Mouse (Mus musculus): ENCODE results near the gene Stra8.
A peak's percentile ranks its signal among the peaks of the same experiment; 100 is the strongest.

The Stra8 gene

DNA sequence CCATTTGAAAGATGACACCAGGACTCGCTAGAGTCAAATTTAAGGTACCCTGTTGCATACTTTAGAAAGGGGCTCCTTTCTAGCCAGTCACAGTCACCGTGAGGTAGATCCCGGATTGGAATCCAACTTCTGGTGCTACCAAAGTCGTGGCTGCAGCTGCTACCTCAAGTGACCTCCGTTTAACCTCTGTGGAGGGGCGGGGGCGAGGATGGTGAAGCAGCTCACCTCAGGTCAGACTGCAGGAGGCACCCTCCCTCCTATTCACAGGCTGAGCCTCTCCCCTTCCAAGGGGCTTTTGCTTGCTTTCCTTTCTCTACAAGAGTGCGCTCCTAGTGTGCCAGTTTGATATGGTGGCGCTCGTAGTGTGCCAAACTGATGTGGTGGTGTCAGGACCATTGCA lies at the start of gene Stra8:
TSS of gene Stra8 (plus strand) at position 208 of the 400 bp plus-strand sequence.
- no peak for DNase-seq (ENCODE audit: low spot score in 2 of 2)

DNA sequence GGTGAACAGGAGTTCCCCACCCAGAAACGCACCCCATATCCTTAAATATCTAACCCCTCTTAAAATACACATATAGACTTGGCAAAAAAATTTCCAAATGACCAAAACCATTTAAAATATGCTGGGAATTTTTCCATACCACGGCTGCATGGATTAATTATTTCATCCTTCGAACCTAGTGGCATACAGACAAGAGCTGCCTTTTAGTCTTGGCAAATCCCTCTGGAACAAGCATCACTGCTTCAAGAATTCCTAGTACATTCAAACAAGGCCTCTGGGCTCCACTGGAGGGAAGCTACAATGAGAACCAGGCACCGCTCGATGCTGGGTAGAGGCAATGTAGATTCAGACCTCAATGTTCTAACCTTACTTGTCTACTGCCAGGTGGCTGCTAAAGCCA lies 49.2 kb upstream of the Stra8 start:
- DNase-seq (ENCODE audit: low spot score in 2 of 2): no peak

DNA sequence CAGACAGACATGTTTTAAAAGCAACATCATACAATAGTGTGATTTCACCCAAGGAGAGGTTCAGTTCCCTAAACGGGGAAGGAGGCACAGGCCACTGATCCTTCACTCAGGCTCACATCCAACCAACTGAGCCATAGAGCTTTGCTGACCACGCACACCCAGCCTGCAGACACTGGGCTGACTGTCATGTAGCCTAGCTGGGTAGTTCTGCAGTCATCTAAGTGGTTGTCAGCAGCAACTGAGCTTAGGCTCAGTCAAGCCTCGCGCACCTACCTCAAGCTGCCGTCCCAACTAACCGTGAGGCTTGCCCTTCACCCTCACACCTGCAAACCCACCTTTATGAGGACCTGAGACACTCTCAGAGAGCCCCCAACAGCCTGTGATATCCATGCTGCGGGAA lies 48.0 kb upstream of the Stra8 start:
- no peak for DNase-seq (ENCODE audit: low spot score in 2 of 2)

DNA sequence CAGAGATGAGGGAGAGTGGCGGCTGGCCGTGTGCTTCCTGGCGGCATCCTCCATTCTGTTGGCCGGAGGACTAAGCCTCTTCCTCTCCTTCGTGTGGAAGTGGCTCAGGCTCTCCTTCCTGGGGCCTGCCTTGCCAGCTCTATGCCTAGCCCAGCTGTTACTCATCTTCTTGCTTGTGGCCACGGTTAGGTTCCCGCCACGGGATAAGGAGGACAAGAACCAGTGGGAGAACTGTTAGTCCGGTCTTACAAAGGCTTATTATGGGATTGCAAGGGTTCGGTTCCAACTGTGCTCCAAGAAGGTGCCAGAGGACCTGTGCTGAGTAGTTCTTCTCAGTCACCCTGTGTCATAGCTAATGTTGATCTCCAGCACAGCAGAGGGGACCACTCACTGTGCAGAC lies 47.1 kb upstream of the Stra8 start:
- no peak for DNase-seq (ENCODE audit: low spot score in 2 of 2)

DNA sequence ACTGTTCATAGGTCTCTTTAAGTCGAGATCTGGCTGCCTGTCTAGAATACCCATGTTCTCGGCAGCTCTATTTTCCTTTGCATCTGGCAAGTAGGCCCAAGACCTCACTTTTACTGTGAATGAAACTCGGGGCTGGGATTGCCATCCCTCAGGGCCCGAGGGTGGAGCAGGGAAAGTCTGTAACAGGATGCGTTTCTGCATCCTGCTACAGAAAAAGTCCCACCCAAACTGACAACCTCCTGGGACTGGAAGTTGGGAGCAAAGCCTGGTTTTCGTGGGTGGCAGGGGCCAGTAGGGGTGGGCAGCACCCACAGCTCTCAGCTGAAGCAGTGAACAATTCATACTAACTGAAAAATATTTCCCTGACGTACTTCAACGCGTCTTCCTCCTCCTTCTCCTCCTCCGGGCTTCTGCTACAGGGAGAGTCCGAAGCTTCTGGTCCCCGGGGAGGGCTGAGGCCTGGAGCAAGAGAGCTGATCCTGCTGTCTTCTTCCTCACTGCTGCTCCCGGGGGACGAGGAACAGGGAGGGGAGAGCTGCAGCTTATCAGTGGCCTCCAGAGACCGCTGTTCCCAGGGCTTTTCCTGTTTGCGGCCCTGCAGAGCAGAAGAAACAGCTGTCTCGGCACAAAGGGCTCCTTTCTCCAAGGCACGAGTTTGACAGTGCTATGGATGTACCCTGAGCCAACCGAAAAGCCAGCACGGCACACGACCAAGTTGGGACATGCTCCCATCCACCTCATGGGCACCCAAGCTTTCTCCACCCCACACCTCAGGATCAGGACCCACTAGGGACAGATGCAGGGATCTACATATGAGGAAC lies 45.7 kb upstream of the Stra8 start:
- DNase-seq (ENCODE audit: low spot score in 2 of 2): no peak

DNA sequence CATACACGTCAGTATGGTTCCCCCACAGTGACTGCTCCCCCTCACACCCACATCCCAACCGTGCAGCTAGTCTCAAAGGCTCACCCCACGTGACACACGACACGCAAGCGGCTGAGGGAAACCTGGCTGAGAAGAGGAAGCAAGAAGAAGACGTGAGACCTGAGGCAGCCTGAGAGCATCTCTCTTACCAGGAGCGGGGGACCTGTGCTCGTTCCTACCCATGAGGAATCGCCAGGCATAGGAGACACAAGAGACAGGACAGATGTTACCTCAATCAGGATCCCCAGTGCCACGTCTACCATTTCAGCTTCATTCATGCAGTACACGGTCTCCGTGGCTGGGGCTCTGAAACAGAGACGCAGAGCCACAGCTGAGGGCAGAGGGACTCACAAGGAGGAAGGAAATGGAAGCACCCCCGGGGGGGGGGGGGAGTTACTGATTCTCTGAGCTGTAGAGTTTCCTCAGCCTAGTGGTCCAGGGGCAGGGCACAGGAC lies 44.6 kb upstream of the Stra8 start:
- no peak for DNase-seq (ENCODE audit: low spot score in 2 of 2)

DNA sequence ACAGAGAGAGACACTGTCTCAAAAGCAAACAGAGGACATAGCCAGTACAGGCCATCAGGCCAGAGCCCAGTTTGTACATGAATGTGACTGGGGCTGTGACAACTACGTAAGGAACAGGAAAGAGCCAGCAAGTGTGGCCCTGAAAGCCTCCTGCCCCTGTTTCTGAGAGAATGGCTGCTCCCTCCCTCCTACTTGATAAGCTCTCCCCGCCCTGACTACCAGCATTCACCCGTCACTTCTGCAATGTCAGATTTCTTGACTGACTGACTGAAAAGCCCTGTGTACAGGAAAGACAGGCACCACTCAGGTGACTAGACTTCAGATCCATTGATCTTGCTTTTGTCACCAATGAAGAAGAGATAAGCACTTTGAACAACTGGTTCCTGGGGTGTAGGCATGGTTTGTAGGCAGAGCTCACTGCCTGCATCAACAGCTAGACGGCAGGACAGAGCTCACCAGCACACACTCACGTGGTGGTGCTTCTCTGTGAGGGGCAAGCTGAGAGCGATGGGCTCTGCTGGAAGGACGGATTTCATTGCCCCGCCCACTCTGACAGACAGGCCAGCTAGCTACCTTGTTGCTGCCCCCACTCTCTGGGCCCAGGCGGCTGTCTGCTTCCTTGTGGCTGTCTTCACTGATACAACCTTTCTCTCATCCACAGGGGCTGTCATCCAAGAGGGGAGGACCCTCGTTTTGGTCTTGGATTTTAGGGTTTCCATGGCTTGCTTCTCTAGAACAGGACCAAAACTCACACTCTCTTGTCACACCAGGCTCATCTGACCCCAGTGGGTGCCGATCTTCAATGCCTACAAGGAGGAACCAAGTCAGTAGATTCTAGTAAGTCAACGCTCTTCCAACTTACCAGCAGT lies 43.8 kb upstream of the Stra8 start:
- no peak for DNase-seq (ENCODE audit: low spot score in 2 of 2)

DNA sequence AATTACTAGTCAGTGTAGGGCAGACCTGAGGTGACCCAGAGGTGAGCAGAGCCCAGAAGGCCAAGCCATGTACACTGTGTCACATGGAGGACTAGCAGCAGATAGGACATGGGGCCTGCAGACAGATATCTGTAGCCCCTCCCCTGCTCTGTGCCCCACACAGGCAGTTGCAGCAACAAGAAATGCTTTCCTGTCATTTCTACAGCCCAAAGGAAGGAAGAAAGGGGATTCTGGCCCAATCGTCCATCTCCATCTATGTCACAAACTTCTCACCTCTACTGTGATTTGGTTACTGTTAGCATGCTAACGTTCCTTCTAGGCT lies 43.2 kb upstream of the Stra8 start:
- no peak for DNase-seq (ENCODE audit: low spot score in 2 of 2)

DNA sequence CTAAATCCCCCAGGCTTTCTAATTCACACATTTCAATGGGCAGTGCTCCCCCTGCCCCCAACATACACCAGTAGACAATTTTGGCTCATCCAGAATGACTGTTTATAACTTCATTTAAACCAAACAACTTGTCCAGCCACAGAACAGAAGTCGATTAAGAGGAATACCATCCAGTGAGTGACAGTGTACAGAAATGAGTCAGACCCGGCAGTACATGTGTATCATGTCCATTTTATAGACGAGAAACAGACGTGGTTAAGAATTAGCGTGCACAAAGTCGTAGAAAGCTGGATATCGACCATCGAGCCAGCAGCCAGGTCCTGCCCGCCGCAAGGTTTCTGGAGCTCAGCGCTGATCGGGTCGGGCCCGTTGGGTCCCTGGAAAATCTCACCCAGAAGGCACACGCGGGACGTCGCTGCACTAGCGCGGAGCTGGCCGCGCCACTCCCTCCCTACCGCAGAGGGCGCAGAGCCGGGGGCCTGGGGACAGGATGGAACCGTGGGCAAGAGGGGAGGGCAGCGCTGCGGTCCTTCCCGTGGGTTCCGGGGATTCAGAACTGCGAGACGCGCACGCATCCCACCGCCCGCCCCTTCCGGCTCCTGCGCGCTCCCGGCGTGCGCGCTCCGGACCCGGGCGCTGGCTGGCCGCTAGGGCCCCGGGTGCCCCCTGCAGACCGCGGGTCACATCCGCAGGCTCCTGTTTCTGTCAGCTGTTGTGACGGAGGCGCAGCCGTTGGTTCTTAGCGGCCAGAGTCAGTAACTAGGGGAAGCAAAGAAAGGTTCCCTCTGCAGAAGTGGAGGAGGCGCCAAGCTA lies 42.2 kb upstream of the Stra8 start, which contains the start of gene Cyren:
TSS of gene Cyren (minus strand) at position 552 of the 813 bp plus-strand sequence.
- DNase-seq (ENCODE audit: low spot score in 2 of 2): peak; percentile 83 to 94

DNA sequence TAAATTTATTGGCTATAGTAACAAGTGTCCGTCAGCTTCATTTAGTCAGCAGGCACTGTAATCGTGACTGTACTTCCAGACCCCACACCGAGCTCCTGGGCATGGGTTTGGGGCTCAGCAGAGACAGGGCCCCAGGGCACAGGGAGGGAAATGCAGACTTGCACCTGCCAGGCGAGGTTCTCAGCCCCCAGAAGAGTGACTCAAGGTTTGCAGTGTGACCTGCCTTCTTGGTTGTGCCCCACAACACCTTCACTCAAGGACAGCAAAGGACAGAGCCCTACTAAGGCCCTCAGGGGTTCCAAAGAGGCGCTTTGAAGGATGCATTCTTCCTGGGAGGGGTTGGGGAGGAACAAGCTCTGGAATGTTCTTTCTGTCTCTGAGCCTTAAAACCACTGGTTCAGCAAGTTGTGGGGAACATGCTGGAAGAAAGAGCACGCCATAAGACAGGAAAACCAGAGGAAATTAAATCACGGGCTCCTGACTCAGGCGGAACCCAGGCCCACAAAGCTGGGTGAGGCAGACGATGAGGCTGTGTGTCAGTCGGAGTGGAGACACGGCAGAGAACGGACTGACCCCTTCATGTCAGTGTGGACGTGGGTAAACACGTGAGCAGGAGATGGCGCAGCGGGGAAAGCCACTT lies 40.7 kb upstream of the Stra8 start:
- DNase-seq (ENCODE audit: low spot score in 2 of 2): no peak

DNA sequence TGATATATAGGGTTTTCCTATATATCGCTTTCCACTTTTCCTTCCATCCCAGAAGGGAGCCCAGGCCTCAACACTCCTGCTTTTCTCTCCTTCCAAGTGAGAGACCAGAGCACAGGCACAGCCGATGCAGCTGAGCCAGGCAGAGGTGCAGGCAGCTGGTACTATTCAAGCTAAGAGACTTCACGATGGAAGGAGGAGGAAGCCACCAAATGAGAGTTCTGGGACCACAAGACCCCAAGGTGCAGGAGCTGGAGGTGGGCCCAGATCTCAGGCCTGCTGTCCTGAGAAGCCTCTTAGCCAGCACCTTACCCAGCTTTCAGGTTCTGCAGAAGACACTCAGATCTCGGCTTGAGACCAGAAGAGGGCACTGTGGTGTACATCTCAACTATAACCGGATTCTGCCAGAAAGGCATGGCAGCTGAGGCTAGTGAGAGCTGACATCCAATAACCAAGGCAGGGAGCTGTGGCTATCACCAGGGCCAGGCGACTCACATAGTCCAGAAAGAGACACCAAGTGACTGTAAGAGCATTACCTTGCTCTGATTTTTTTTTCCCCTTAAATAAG lies 40.0 kb upstream of the Stra8 start:
- DNase-seq (ENCODE audit: low spot score in 2 of 2): peak; percentile 24 to 40

DNA sequence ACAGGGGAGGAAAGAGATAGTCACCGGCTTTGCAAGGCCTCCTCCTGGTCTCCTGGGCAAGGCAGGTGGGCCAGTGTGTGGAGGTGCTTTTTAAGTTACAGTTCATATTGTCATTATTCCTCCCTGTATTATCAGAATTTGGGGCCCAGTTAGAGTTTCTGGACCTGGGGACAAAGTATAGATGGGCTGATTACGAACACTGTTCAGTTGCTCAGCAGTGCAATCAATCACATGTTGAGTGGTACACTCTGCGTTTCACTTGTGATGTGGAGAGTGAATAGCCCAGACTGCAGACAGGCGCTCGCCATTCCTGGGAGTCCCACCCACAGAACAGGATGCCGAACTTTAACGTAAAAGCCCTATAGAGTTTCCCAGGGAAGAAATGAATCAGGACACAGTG lies 35.2 kb upstream of the Stra8 start:
- no peak for DNase-seq (ENCODE audit: low spot score in 2 of 2)

DNA sequence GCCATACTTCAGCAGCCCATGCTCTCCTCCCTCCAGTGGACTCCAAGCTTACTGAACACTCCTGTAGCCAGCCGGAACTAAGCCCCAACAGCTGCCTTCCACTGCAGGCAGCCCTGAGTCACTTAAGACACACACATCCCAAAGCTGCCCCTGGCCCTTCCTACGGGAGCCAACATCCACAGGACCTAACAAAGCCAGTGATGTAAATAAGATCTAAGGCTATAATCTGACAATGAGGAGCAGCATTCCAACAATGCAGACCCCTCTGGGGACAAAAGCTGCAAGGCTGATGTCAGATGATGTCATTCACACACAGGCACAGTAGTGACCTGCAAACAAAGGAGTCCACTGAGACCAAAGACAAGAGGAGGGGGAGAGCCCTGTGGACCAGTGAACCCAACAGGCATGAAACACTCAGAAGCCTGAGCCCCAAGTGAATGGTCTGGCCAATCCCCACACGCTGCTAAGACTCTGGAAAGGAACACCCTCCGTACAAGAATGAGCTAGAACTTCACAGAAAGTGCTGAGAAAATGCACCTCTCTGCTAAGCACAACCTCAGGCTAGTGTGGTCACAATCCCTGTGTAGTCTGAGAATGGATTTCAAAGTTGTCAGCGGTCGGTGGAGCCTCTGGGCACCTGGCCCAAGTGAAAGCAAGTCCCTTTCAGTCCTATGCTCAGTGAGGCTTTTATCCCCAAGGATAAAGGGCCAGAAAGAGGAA lies 32.7 kb upstream of the Stra8 start:
- DNase-seq (ENCODE audit: low spot score in 2 of 2): no peak

DNA sequence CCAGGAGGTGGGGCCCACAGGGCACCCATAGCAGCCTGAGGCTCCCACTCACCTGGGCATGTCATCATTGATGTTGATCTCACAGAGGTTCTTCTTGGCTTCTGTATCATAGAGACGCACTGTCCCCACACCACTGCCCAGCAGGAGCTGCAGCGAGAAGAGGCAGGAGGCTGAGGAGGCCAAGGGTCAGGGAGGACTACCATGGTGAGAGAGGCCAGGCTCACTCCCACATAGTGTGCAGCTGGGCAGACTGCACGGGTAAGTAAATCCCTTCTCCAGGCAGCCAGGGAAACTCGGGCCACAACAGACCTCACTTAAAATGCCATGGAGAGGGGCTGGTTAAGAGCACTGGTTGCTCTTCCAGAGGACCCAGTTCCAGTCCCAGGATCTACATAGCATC lies 30.8 kb upstream of the Stra8 start:
- no peak for DNase-seq (ENCODE audit: low spot score in 2 of 2)

DNA sequence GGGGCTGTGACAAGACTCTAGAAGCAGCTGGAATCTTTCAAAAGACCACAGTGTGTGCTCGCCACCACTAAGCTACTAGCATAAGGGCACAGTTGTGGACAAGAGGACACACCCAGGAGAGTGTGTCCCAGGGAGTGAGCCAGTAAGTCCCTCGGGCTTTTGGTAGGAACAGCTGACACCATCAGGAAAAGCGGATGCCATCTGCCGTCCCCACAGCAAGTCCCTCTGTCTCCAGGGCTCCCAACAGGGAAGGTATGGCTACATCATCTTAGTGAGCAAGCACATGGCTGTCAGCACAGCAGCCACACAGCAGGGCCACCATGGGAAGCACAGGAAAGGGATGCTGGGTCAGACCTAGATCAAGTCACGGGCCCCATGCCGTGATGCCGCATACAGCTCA lies 24.4 kb upstream of the Stra8 start:
- no peak for DNase-seq (ENCODE audit: low spot score in 2 of 2)

DNA sequence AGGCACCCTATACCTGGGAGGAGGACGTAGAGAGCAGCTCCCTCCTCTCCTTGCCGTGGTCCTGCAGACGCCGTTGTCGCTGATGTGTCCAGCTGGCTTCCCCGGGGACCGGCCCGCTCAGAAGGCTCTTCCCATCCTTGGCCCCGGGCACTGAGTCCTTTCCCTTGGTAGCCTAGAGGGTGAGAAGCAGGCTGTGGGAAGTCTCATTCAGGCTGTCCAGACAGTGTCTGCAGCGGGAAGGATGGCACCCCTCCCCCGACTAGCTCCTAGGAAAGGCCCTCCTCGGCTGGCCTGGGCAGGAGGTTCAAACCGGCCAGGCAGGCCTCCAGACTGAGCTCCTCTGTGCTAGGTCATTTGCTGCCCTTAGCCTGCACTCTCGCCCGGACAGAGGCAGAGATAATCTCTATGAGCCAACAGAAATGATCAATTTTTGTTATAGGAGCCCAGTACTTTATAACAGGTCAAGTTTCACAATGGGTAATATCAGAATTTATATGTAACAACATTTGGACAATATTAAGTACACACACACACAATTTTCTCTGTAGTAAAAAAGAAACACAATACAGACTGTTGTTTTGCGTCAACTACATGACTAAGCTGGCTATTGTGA lies 23.7 kb upstream of the Stra8 start:
- DNase-seq (ENCODE audit: low spot score in 2 of 2): no peak

DNA sequence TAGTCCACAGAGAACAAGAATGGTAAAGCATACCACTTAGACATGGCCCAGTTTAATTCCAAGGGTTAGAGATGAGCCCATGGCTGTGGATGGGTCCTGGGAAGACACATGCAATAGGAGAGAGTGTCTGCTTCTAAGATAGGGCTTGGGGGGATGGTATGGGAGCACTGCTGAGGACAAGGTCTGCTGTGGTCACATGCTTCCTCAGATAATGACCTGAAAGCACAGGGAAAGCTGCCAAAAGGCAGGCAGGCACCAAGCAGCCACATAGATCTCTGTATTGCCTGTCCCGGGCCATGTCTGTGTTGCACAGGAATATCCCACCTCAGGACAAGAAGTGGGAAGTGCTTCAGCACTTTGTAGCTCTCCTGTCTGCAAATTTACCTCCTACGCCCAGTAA lies 20.8 kb upstream of the Stra8 start:
- DNase-seq (ENCODE audit: low spot score in 2 of 2): no peak

DNA sequence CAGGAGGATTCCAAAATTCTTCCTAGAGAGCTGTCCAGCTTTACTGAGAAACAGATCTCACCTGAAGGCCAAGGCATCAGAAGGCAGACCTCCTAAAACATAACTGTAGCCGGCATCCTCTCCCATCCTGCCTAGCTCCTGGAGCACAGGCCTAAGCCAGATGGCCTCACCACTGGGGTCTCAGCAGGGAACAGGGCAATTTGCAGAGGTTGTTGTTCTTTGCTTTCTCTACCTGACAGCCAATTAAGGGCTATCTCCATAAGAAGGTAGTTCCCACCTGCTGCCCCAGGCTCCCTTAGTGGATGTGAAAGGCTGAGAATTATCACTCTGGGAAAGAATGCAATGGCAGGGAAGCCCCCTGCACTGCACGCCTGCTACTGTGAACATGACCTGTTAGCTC lies 19.0 kb upstream of the Stra8 start:
- DNase-seq (ENCODE audit: low spot score in 2 of 2): no peak

DNA sequence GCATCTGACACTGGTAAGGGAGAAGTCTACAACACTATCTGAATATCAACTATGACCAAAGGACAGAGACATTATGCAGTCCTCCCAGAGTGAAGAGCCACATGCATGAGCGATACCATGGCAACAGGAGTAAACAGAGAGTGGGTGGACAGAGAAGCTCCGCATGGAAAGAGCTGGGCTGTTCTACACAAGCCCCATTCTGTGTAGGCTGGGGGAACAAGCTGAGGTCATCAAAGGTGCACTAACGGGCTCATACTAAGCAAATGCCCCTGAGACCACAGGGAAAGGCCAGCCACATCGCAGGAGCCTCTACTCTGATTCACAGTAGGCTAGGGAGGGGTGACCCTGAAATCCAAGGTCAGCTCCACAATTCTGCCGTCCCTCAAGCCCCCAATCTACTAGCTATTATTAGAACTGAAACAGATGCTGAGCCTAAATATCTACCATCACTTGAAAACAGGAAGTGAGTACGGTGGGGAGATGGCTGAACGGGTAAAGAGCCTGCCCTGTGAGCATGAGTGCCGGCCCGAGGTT lies 18.0 kb upstream of the Stra8 start:
- DNase-seq (ENCODE audit: low spot score in 2 of 2): no peak

DNA sequence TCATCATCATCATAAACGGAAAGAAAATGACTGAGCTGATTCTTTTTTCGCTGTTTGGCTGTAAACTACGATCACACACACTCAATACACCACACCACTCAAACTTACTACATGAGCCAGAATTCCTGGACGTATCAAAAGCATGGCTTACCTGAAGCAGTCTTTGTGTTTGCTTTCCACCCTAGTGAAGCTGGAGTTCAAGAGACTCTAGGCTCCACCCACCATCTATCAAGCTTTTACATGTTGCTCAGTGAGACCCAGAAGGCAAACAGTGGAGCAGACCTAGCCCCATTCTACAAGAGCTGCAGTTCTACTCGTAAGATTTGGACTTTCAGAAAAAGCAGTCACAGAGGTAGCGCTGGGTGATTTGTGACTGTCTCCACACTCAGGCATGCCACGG lies 17.4 kb upstream of the Stra8 start:
- DNase-seq (ENCODE audit: low spot score in 2 of 2): no peak
